In the genomic region with DNA sequence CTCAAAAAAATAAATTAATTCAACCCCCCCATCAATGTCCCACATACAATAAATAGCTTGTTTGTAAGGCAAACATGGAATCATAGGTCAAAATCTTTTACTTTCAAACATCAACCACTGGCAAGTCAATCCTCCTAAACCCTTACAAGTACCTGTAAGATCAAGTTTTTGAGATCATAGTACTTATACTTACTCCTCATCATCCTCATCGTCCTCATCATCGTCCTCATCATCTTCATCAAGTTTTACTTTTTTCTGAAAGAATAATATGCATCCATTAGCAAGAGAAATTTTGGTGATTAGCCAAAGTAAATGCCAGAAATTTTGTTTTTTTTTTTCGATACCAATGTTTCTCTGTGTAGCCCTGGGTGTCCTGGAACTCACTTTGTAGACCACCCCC, we compare ENCODE assay signal across 20 mouse cellular contexts. TPM values are rescaled to one million over a fixed set of nuclear protein-coding genes. Genes with fewer than 3 reads are reported as not detected.
"Had no signal": no experiment of that assay in that cellular context is flagged by ENCODE, and none has a peak within 500 bp of the region (broad histone marks: within the 10 kb centered on the region; RNA-seq: fewer than 3 reads in every experiment).

No protein-coding gene starts in this region.

- H3K4me3 ChIP-seq: lung, embryonic 15.5 days; midbrain, embryonic 12.5 days had no signal

- H3K9me3 ChIP-seq: kidney, embryonic 15.5 days; lung, embryonic 15.5 days; midbrain, embryonic 12.5 days had no signal

- H3K27me3 ChIP-seq: kidney, embryonic 15.5 days; lung, embryonic 15.5 days; midbrain, embryonic 12.5 days had no signal

- DNase-seq: kidney, postnatal 14 days; left cerebral cortex, postnatal 4 days; lung, postnatal 14 days; right cerebral cortex, postnatal 25 days; thymus, postnatal 36 days had no signal

- H3K27ac ChIP-seq: kidney, embryonic 15.5 days; lung, embryonic 15.5 days; macrophage; midbrain, embryonic 12.5 days had no signal

- H3K9ac ChIP-seq: kidney, embryonic 15.5 days; lung, embryonic 15.5 days; midbrain, embryonic 12.5 days had no signal

- H3K4me2 ChIP-seq: lung, embryonic 15.5 days; midbrain, embryonic 12.5 days had no signal

- ATAC-seq: midbrain, embryonic 16.5 days had no signal

RNA-seq across cellular contexts. Expression of gene Fgf18, which starts 12.5 kb away (rescaled TPM):
- total RNA-seq: megakaryocyte-erythroid progenitor cell, adult 5-6 weeks had no signal
- polyA plus RNA-seq: macrophage; small intestine, adult 2 months had no signal

RNA-seq across cellular contexts. Expression of gene Tlx3, which starts 43.6 kb away (rescaled TPM):
- total RNA-seq: layer of hippocampus, adult 8-10 months; layer of hippocampus, postnatal 14 days; left cerebral cortex, adult 18-20 months; left cerebral cortex, postnatal 10 days; left cerebral cortex, postnatal 4 days; megakaryocyte-erythroid progenitor cell, adult 5-6 weeks had no signal
- polyA plus RNA-seq: large intestine, adult 2 months; liver, embryonic 16.5 days; macrophage; small intestine, adult 2 months; stomach, embryonic 16.5 days; thymus, postnatal 0 days had no signal
